Mouse (Mus musculus): Measurements from ENCODE around the gene Mink1.
"Not testable (repeated sequence)": the region's sequence is repeated elsewhere in the genome, so short reads cannot be mapped to it uniquely, and the experiment has no call there.

Gene Mink1

GRCm38 (mm10) chr11:70553940-70554339 lies 8.7 kb upstream of the Mink1 start:
- DNase-seq (ENCODE audit: low read depth, low spot score), result no peak

DNA sequence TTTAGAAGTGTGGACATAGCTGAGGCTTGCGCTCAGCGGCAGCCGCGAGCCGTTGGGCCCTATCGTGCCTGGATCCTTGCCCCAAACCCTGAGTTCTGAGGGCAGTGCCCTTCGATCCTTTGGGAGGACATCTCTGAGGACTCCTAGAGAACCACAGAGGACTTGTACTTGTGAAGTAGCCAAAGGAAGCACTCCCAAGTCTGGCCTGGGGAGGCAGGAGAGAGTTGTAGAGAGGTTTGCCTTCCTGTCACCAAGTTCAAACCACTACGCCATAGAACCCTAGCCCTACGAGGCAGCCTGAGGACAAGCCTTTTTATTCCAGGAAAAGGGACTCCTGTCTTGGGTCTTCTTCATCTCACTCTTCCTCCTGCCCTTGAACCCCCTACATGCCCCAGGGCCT lies 5.1 kb upstream of the Mink1 start:
- DNase-seq (ENCODE audit: low read depth, low spot score), result no peak

DNA sequence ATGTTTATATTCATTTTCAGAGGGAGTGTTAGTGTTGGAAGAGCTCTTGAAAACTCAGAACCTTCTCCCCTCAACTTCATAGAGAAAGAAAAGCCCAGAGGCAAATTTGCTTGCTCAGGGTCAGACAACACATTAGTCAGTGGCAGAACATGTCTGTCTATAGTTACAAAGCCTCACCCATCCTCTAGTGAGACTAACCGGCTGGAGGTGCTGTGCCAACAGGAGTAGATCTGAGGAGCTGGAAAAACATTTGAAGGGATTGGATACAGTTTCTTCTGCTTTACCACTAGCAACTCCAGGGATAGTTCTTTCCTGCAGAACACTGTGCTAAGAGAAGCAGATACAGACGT lies 769 bp upstream of the Mink1 start:
- peak; percentile 21 for DNase-seq (ENCODE audit: low read depth, low spot score)

DNA sequence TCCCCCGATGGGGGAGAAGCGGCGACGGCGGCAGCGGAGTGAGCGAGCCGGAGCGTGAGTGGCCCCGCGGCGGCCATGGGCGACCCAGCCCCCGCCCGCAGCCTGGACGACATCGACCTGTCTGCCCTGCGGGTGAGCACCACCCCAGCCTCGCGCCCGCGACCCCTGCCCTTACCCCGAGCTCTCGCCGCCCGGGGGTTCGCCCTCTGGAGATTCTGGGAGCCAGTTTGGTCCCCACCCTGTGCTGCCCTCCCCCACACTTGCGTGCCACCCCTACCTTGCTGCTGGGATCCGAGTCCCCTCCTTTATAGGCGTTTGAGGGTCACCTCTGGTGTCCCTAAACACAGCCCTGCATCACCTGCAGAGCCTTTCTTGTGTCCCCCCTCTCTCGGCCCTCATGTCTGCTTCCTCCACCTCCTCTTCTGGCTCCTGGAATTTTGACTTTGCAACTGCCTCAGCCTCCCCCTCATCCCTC lies 351 bp downstream of the Mink1 start:
- DNase-seq (ENCODE audit: low read depth, low spot score), result no peak

DNA sequence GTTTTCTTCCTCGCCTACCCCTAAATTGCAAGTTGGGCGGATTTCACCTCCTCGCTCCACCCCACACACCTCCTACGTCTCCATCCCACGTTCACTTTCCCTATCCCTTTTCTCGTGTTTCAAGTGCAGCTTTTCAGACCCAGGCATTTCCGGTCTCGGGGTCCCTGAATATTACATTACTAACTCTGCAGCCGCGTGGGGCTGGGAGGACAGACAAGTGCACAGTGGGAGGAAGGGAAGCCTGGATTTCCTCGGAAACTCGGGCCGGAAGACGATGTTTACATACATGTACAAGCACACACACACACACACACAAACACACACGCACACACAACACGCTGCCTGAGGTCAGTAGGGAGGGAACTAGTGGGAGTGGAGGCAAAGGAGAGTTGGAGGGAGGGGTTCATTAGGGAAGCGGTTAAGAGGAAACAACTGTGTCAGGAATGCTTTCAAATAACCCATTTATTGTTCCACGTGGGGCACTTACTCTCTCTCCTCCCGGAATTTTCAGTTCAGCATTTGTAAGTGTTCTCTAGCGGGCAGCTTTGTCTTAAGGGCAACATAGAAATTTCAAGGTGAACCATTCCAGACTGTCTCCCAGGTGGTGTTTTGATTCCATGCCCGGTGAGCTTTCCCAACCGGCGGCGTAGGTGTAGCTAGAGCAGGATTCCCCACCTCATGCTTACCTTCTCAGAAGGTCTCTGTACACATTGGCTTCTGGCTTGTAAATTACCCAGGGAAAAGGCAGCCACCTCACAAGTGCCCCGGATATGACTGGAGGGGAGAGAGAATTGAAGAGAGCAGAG lies 992 bp downstream of the Mink1 start:
- DNase-seq (ENCODE audit: low read depth, low spot score), result peak; percentile 70

GRCm38 (mm10) chr11:70564276-70564873 lies 1.7 kb downstream of the Mink1 start:
- DNase-seq (ENCODE audit: low read depth, low spot score), result no peak

- no peak for DNase-seq (ENCODE audit: low read depth, low spot score)
These were observed 3.9 kb downstream of the Mink1 start for GRCm38 (mm10) chr11:70566586-70566985.

DNA sequence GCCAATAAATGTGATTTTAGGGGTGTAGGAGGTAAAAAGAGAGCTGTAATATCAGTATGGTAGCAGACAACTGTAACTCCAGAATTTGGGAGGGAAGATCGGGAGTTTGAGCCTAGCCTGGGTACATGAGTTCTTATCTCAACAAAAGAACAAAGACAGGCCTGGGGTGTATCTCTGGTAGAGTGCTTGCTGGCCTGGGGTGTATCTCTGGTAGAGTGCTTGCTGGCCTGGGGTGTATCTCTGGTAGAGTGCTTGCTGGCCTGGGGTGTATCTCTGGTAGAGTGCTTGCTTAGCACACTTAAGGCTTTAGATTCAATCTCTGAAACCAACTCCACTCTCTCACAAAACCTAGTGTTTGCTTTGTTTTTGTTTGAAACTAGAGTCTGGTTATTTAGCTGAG lies 7.9 kb downstream of the Mink1 start:
- DNase-seq (ENCODE audit: low read depth, low spot score), result not testable (repeated sequence)

- no peak for DNase-seq (ENCODE audit: low read depth, low spot score)
These were observed 9.0 kb downstream of the Mink1 start for GRCm38 (mm10) chr11:70571641-70572040.

- no peak for DNase-seq (ENCODE audit: low read depth, low spot score)
These were observed 9.7 kb downstream of the Mink1 start for GRCm38 (mm10) chr11:70572348-70572902.

- no peak for DNase-seq (ENCODE audit: low read depth, low spot score)
These were observed 11.2 kb downstream of the Mink1 start for GRCm38 (mm10) chr11:70573872-70574271.

GRCm38 (mm10) chr11:70577201-70577600 lies 14.5 kb downstream of the Mink1 start:
- no peak for DNase-seq (ENCODE audit: low read depth, low spot score)

DNA sequence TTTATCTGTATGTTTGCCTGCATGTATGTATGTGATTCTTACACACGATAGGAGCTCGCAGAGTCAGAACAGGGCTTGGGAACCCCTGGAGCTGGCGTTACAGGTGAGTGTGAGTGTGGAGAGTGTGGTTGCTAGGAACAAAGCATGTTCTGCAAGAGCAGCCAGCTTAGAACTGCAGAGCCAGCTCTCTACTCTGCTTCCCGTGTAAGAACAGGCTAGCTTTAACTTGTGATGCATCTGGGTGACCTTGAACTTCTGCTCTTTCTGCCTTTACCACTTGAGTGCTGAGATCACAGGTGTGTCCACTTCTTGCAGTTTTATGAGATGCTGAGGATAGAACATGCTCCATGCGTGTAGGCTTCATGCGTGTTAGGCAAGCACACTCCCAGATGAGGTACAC lies 16.3 kb downstream of the Mink1 start:
- DNase-seq (ENCODE audit: low read depth, low spot score), result no peak

- DNase-seq (ENCODE audit: low read depth, low spot score), result peak; percentile 62
These were observed 17.2 kb downstream of the Mink1 start for GRCm38 (mm10) chr11:70579710-70580357.

- DNase-seq (ENCODE audit: low read depth, low spot score), result no peak
These were observed 17.7 kb downstream of the Mink1 start for GRCm38 (mm10) chr11:70580358-70580720.

- DNase-seq (ENCODE audit: low read depth, low spot score), result peak; percentile 82
These were observed 18.2 kb downstream of the Mink1 start for GRCm38 (mm10) chr11:70580921-70581320.

DNA sequence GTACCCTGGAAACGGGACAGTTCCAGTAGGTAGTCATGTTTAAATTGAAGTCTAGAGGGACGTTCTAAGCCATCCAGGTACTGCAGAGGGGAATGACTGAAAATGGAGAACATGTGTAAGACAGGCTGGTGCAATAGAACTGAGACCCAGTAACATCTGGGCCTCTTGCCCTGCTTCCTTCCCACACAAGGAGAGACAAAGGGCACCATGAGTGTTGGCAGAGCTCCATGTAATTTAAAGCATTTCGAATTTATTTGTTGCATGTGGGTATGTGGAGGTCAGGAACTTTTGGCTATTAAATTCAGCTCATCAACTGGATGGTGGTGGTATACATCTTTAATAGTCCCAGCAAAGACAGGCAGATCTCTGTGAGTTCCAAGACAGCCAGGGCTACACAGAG lies 19.5 kb downstream of the Mink1 start:
- DNase-seq (ENCODE audit: low read depth, low spot score), result no peak

- DNase-seq (ENCODE audit: low read depth, low spot score), result no peak
These were observed 20.5 kb downstream of the Mink1 start for GRCm38 (mm10) chr11:70583022-70583714.

DNA sequence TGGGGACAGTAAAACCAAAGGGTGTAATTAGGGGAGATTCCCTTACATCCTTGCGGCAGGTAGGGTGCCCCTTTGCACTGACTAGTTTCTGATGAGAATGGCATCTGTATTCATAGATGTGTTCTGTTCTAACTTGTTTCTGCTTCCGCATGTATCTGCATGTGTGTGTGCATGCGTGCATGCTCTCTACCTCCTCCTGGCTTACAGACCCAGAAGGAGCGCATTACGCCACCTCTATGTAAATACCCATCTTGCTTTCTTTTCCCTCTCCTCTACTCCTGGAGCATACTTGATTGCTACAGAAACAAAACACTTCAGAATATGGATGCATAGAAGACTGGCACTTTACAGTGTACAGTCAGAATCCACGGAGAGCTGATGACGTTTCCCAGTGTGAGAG lies 21.1 kb downstream of the Mink1 start:
- DNase-seq (ENCODE audit: low read depth, low spot score), result no peak

DNA sequence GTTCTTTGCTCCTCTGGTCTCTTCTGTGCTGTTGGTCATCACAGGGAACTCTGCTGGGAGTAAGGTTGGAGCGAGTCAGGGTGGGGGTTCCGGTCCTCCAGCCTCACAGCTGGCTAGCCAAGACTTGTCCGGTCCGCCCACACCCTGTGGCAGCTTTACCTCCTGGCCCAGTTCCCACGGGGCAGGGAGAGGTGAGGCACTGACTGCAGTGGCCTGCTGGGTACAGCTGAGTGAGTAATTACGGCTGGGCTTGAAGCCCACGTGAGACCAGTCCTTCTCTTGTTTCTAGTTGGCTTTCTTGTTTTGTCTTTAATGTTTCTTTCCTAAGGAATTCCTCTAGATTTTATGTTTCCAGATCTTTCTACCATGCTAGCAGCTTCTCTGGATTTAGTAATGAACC lies 22.8 kb downstream of the Mink1 start:
- DNase-seq (ENCODE audit: low read depth, low spot score), result no peak

GRCm38 (mm10) chr11:70586261-70586660 lies 23.6 kb downstream of the Mink1 start:
- DNase-seq (ENCODE audit: low read depth, low spot score), result no peak

GRCm38 (mm10) chr11:70586954-70587353 lies 24.3 kb downstream of the Mink1 start:
- no peak for DNase-seq (ENCODE audit: low read depth, low spot score)
